Mouse (Mus musculus): Measurements from ENCODE around the gene Lin7c.

Lin7c gene

DNA sequence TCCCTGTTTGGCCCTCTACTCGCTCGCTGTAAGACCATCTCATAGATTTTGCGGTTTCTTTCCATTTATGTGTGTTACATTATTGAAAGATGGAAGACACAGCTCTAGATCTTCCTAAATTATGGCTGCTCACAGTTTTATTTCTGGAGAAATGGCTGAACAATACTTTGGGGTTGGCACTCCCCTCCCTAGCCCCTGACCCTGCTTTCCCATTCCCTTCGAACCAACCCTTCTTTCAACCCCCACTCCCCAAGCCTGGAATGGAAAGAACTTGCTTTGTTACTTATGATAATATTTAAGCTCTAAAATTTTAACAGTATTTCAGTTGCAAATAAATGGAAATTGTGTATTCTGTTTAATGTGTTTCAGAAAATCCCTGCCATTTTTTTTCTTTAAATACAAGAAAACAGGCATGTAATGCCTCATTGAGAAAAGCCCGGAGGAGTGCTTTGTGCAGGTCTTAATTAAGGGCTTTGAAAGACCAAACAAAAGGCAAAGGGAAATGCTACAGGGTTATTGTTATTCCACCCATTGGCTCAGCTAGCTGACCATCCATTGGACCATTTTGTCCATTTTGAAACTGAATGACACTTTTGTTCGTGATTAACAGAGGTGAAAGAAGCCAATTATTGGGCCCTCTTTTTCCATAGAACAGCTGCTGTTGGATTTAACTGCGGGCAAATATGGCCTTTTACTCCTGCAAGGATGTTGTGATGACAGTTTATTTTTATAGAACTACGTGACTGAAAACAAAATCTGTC, 52.3 kb downstream of the Lin7c start:
- DNase-seq (ENCODE audit: low spot score) = no peak

DNA sequence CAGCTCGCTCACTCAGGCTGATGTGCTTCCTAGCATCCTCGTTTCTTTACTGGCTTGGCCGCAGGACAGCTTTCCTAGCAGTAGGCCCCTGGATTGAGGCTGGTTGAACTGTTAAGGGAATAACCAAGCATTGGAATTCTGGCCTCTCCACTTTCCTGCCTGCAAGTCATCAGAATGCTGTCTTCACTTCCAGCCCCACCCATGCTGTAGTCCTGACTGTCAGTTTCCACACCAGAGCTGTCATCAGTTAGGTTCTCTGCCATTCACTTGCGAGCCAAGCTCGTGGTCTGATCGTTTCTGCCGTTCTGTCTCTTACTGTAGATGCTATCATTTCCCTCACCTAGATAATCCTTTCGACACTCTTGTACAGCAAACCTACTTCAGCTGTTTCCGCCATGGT, 54.3 kb downstream of the Lin7c start:
- no peak for DNase-seq (ENCODE audit: low spot score)

DNA sequence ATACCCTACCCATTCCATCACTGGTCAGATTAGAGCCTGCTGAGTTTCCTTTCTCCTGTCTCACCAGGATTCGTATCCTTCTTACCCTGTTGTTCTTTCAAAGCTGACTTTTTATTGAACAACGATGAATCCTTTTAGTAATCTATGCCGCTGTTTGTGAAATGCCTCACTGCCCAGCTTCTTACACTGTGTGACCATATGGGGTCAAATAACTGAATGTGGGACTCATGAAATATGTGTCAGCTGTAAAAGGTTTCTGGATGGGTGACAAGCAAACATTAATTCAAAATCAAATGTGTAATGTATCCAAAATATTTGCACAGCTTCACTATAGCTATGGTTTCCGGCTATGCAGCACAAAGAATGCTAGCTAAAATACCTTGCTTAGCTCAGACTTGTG, 54.9 kb downstream of the Lin7c start:
- DNase-seq (ENCODE audit: low spot score) = no peak

DNA sequence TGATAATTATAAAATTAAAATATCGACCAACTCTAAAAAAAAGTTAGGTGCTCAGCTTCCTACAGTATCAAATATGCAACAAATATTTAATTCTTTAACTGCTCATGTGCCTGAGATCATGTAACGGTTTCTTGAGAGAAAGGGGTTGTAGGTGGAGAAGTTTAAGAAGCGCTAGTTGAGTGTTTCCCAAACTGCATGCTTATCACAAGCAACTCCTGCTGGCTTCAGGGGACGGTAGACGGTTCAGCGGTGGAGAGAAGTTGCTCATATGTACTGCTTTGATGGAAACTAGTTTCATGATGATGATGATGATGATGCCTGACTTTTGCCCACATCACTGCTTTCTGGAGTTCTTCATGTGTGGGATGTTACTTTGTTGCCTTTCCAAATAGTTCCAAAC, 55.8 kb downstream of the Lin7c start:
- no peak for DNase-seq (ENCODE audit: low spot score)

DNA sequence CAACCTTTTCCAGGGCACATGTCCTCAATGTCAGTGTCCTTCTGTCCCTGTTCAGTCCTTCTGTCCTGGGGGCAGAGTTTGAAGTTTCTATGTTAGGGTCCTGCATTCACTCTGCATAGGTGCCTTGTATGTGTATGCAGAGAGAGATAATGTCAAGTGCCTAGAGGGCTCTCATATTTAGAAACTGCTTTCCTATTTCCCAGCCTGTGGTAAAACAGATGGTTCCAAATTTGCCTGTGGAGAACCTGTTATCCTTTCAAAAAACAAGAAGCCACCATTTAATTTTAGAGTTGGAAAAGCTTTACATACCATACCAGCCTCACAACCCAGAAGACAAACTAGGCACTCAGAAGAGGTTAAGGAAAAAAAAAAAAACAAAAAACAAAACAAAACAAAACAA, 58.9 kb downstream of the Lin7c start:
- no peak for DNase-seq (ENCODE audit: low spot score)

DNA sequence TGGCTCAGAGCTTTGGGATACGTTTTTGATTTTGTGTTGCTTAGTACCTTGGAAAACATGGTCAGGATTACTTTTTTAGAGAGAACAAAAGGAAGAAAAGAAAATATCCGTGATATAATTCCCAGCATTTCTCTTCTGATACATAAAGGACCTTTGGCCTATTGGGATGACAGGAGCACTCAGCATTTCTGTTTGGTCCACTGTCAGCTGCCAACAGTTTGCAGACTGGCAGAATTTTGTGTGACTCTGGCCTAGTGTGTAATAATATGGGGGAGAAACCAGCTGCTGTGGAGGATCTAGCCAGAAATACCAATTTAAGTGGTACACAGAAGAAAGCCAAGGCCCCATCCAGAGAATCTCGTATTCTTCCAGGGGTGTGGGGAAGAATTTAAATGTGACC, 59.7 kb downstream of the Lin7c start:
- DNase-seq (ENCODE audit: low spot score) = no peak
